Mouse (Mus musculus) liver, embryonic 11.5 days (tissue): Measurements from ENCODE around the gene Tmem252. TPM values are rescaled to one million over a fixed set of nuclear protein-coding genes. Genes with fewer than 3 reads are reported as not detected.

Experiments used
- ATAC-seq: fragments of 200-750 bp; cut with Nextera tagmentation; replicated peaks from 2 replicates; pipeline ENCODE4 v1.8.0; 2017; ENCODE audit warnings: moderate number of reproducible peaks, mild to moderate bottlenecking, moderate TSS enrichment, moderate library complexity; ENCODE audit not compliant: low FRiP score
- DNase-seq: peaks from one replicate; pipeline ENCODE4 v3.0.0-alpha.2; 2017; ENCODE audit warnings: low spot score
- H3K27ac ChIP-seq: fragments of 300-500 bp; sonication (generic); 2 replicates; pipeline ENCODE4 v1.5.1; 2014; ENCODE audit warnings: mild to moderate bottlenecking, low read depth, low read length, control low read depth
- H3K27me3 ChIP-seq: fragments of 300-500 bp; sonication (generic); replicated peaks from 2 replicates; pipeline ENCODE4 v1.6.1; 2014; ENCODE audit warnings: low read length, mixed read lengths; ENCODE audit not compliant: control insufficient read depth, insufficient read depth
- H3K36me3 ChIP-seq: fragments of 300-500 bp; sonication (generic); 2 replicates; pipeline ENCODE4 v1.6.1; 2014; ENCODE audit warnings: mild to moderate bottlenecking, low read length, moderate library complexity, mixed read lengths; ENCODE audit not compliant: control insufficient read depth, insufficient read depth
- H3K4me1 ChIP-seq: fragments of 300-500 bp; sonication (generic); replicated peaks from 2 replicates; pipeline ENCODE4 v1.6.1; 2014; ENCODE audit warnings: low read length, mixed read lengths; ENCODE audit not compliant: control insufficient read depth, insufficient read depth
- H3K4me2 ChIP-seq: fragments of 300-500 bp; sonication (generic); 2 replicates; pipeline ENCODE4 v1.6.1; 2014; ENCODE audit warnings: mild to moderate bottlenecking, control low read depth, moderate library complexity
- H3K4me3 ChIP-seq: fragments of 300-500 bp; sonication (generic); 2 replicates; pipeline ENCODE4 v1.5.1; 2014; ENCODE audit warnings: low read depth, low read length, control low read depth
- H3K9ac ChIP-seq: fragments of 300-500 bp; sonication (generic); 2 replicates; pipeline ENCODE4 v1.6.1; 2014; ENCODE audit warnings: low read depth, low read length, control low read depth
- H3K9me3 ChIP-seq: fragments of 300-500 bp; sonication (generic); 2 replicates; pipeline ENCODE4 v1.6.1; 2016; ENCODE audit warnings: low read length, inconsistent platforms, mixed read lengths; ENCODE audit not compliant: control insufficient read depth
- WGBS: fragments of 180-500 bp; shearing (Covaris S2); extraction: QIAGEN DNeasy Blood & Tissue Kit; methylation state at CpG from one replicate; pipeline ENCODE4 v1.1.7; 2014; 5-methylcytosine and 5-hydroxymethylcytosine counted together
- polyA plus RNA-seq: library from polyadenylated mRNA; unstranded; fragments of >200 nt; fragmentation: Nextera tagmentation; extraction: Ambion mirVana; gene quantifications from 2 replicates; pipeline ENCODE4 v1.2.1, GENCODE M21; 2014

Tmem252 gene
- 1.0 and 1.3 TPM in 2 replicates for polyA plus RNA-seq

- no peak within 1 kb of the TSS for H3K27ac ChIP-seq
- DNase-seq (no peak), ATAC-seq (no peak)
- H3K9me3 ChIP-seq: no peaks in the 10 kb centered on the region
- no peak within 1 kb of the TSS for H3K4me2 ChIP-seq
- no peak within 1 kb of the TSS for H3K4me3 ChIP-seq
- H3K36me3 ChIP-seq: no peaks in the 10 kb centered on the region
- H3K9ac ChIP-seq: no peak within 1 kb of the TSS
- 53% methylated on average over 4 of the region's 4 CpGs for WGBS
- no peaks in the 10 kb centered on the region for H3K4me1 ChIP-seq
- no peaks in the 10 kb centered on the region for H3K27me3 ChIP-seq
Measured at GRCm38 (mm10) chr19:24673762-24674161, at the start of gene Tmem252. Gene Tmem252 (plus strand): TSS chr19:24674008.

- H3K4me2 ChIP-seq: no peak overlapping the region
- no peaks in the 10 kb centered on the region for H3K27me3 ChIP-seq
- no peak overlapping the region for H3K4me3 ChIP-seq
- no peak overlapping the region for H3K9ac ChIP-seq
- WGBS: 84% methylated on average over 4 of the region's 4 CpGs
- no peak overlapping the region for H3K27ac ChIP-seq
- H3K36me3 ChIP-seq: no peaks in the 10 kb centered on the region
- H3K9me3 ChIP-seq: no peaks in the 10 kb centered on the region
- ATAC-seq (no peak), DNase-seq (no peak)
- no peaks in the 10 kb centered on the region for H3K4me1 ChIP-seq
Measured at GRCm38 (mm10) chr19:24628049-24628448, 45.8 kb upstream of the Tmem252 start.

GRCm38 (mm10) chr19:24633008-24633407, 40.8 kb upstream of the Tmem252 start:
- ATAC-seq (no peak), DNase-seq (no peak)
- Histone ChIP-seq H3K4me2 (no peak overlapping the region), H3K27me3 (no peaks in the 10 kb centered on the region), H3K4me1 (no peaks in the 10 kb centered on the region), H3K36me3 (no peaks in the 10 kb centered on the region), H3K4me3 (no peak overlapping the region), H3K27ac (no peak overlapping the region), H3K9ac (no peak overlapping the region), H3K9me3 (no peaks in the 10 kb centered on the region)
- WGBS: 69% methylated on average over 3 of the region's 3 CpGs

- whole genome bisulfite sequencing: 9% methylated on average over 7 of the region's 7 CpGs
- Histone ChIP-seq H3K9ac (no peak overlapping the region), H3K4me2 (no peak overlapping the region), H3K4me1 (no peaks in the 10 kb centered on the region), H3K36me3 (no peaks in the 10 kb centered on the region), H3K27me3 (no peaks in the 10 kb centered on the region), H3K9me3 (no peaks in the 10 kb centered on the region), H3K4me3 (no peak overlapping the region), H3K27ac (no peak overlapping the region)
- ATAC-seq (no peak), DNase-seq (peak; percentile 46)
Measured at GRCm38 (mm10) chr19:24634602-24635001, 39.2 kb upstream of the Tmem252 start.

GRCm38 (mm10) chr19:24636616-24637015, 37.2 kb upstream of the Tmem252 start:
- Histone ChIP-seq H3K27ac (no peak overlapping the region), H3K4me1 (no peaks in the 10 kb centered on the region), H3K9me3 (no peaks in the 10 kb centered on the region), H3K36me3 (no peaks in the 10 kb centered on the region), H3K4me2 (no peak overlapping the region), H3K4me3 (no peak overlapping the region), H3K9ac (no peak overlapping the region), H3K27me3 (no peaks in the 10 kb centered on the region)
- WGBS: 78% methylated on average over 10 of the region's 10 CpGs
- no peak for ATAC-seq
- DNase-seq: no peak

GRCm38 (mm10) chr19:24637988-24638387, 35.8 kb upstream of the Tmem252 start:
- Histone ChIP-seq H3K9ac (no peak overlapping the region), H3K9me3 (no peaks in the 10 kb centered on the region), H3K4me2 (no peak overlapping the region), H3K4me1 (no peaks in the 10 kb centered on the region), H3K27ac (no peak overlapping the region), H3K27me3 (no peaks in the 10 kb centered on the region), H3K4me3 (no peak overlapping the region), H3K36me3 (no peaks in the 10 kb centered on the region)
- DNase-seq: no peak
- 78% methylated on average over 6 of the region's 6 CpGs for WGBS
- ATAC-seq: no peak

- 82% methylated on average over 6 of the region's 6 CpGs for WGBS
- no peaks in the 10 kb centered on the region for H3K36me3 ChIP-seq
Measured at GRCm38 (mm10) chr19:24640982-24641381, 32.8 kb upstream of the Tmem252 start.

GRCm38 (mm10) chr19:24644971-24645370, 28.8 kb upstream of the Tmem252 start:
- Histone ChIP-seq H3K4me1 (no peaks in the 10 kb centered on the region), H3K9me3 (no peaks in the 10 kb centered on the region), H3K9ac (no peak overlapping the region), H3K4me3 (no peak overlapping the region), H3K4me2 (no peak overlapping the region), H3K27ac (no peak overlapping the region), H3K27me3 (no peaks in the 10 kb centered on the region), H3K36me3 (no peaks in the 10 kb centered on the region)
- DNase-seq (no peak), ATAC-seq (no peak)
- WGBS: 73% methylated on average over 10 of the region's 10 CpGs

More at GRCm38 (mm10) chr19:24640982-24641381, 32.8 kb upstream of the Tmem252 start:
- Histone ChIP-seq H3K4me2 (no peak overlapping the region), H3K9ac (no peak overlapping the region), H3K27ac (no peak overlapping the region), H3K4me1 (no peaks in the 10 kb centered on the region), H3K4me3 (no peak overlapping the region), H3K27me3 (no peaks in the 10 kb centered on the region), H3K9me3 (no peaks in the 10 kb centered on the region)
- DNase-seq (no peak), ATAC-seq (no peak)

- Histone ChIP-seq H3K9ac (no peak overlapping the region), H3K27me3 (no peaks in the 10 kb centered on the region), H3K4me2 (no peak overlapping the region), H3K4me3 (no peak overlapping the region), H3K36me3 (no peaks in the 10 kb centered on the region), H3K9me3 (no peaks in the 10 kb centered on the region), H3K27ac (no peak overlapping the region), H3K4me1 (no peaks in the 10 kb centered on the region)
- ATAC-seq (no peak), DNase-seq (no peak)
- 62% methylated on average over 8 of the region's 8 CpGs for WGBS
Measured at GRCm38 (mm10) chr19:24646162-24646829, 27.5 kb upstream of the Tmem252 start.
